In the genomic region with DNA sequence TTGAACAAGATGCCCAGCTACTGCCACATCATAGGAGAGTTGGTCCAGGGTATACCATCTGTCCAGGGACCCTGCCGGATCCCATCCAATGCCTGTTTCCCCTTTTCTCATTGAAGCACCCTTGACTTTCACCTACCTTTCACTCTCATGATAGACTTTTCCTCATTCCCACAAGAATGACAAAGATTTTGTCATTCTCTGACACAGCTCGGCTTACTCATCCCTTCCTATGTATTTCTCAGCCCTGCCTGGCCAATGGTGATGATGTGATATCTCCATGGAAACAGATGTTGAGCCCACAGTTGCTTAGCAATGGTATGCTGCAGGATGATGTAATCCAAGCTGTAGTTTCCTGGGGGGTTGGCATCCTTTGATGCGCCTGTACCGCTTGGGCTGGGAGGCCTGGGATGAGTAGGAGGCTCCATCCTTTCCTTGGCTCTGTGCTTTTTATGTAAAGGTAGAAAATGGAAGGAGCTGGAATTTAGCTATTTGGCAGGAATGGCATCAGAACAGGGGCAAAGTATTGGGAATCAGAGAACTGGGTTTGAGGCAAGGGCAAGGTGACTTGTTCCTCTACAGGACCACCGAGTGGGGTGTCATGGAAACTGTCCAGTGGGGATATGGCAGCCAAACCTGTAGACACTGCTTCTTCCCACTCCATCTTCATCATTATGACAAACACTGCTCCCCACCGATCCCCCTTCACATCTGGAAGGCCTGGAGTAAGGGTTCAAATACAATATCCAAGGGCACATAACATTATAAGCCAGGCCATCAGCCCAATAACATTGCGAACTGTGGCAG, we compare ENCODE assay signal across 8 mouse cellular contexts.
DNase-seq lines count a peak whose midpoint lies in the region.

No protein-coding gene starts in this region.

- peak; percentile 30 for DNase-seq in retina, postnatal 1 day
- no peak for DNase-seq in retina, embryonic 14.5 days (ENCODE audit: low spot score)
- peak; percentile 64 for DNase-seq in induced T-regulatory cell, adult 2 months (ENCODE audit: low read depth)
- peak; percentile 15 for DNase-seq in left cerebral cortex, postnatal 4 days
- DNase-seq in telencephalon, adult 2 months (ENCODE audit: low read depth, low spot score): peak; percentile 96
- DNase-seq in lung, adult 18-20 months: no peak
- DNase-seq in lung, postnatal 25 days (ENCODE audit: low spot score): no peak
- no peak for DNase-seq in urinary bladder, adult 2 months (ENCODE audit: low spot score)

- intact Hi-C loops in left cerebral cortex, postnatal 4 days (cut with DNase I): no loop called here

Comparison
In these comparisons a context has a peak if more than half of its experiments do, and no peak if none do; other contexts are left out.
1. DNase-seq: peak in retina, postnatal 1 day (single experiment), induced T-regulatory cell, adult 2 months (single experiment), left cerebral cortex, postnatal 4 days (single experiment) and telencephalon, adult 2 months (single experiment); none in retina, embryonic 14.5 days (single experiment), lung, adult 18-20 months (0 of 2), lung, postnatal 25 days (single experiment) and urinary bladder, adult 2 months (single experiment).